Mouse (Mus musculus): ENCODE results near the gene Myrf. TPM values are rescaled to one million over a fixed set of nuclear protein-coding genes. Genes with fewer than 3 reads are reported as not detected.

Gene Myrf
- polyA plus RNA-seq, 1 experiment from 2014 or later = 0.22 TPM

GRCm38 (mm10) chr19:10242916-10243315 is 2.4 kb upstream of the Myrf start:
- WGBS = 9% methylated on average over 8 of the region's 8 CpGs
- no peak overlapping the region for H3K9ac ChIP-seq
- H3K27me3 ChIP-seq = peaks cover 22% of the 10 kb centered on the region
- no peak overlapping the region for H3K4me2 ChIP-seq
- H3K4me1 ChIP-seq = peaks cover 6% of the 10 kb centered on the region; the same call in 1 of the 2 replicates
- no peak overlapping the region for H3K27ac ChIP-seq
- no peaks in the 10 kb centered on the region for H3K36me3 ChIP-seq (ENCODE audit: poor library complexity, severe bottlenecking)
- ATAC-seq = no peak
- no peak overlapping the region for H3K4me3 ChIP-seq
- no peaks in the 10 kb centered on the region for H3K9me3 ChIP-seq (replicated peaks)

DNA sequence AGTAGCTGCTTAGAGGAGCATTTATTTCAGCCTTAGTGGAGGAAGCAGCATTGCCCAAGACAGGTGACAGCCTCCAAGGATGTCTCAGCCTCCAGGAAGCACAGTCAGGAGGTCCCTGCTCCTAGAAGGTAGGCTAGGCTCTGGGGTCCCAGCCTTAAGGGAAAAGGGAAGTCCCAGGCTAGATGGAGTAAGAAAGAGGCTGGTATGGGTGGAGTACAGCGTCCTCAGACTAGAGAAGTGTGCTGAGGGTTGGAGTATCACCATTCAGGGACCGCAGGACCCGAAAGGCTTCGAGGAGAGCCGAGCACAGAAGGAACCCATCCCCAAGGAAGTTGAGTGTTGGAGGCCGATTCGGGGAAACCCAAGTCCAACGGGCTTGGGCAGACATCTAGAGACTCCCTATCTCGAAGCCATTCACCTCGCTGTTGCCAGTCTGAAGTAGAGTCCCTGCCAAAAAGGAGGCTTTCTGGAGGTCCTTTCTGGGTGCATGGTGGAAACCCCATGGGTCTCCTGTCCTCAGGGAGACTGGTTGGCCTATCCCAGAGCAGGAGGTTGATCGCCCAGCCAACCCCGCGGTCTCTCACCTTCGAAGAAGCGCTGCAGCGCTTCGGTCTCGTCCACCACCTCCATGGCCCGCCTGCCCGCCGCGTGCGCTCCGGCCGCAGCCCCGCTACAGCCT is 434 bp downstream of the Myrf start:
- peak overlapping the region; percentile 79 for H3K4me2 ChIP-seq
- ATAC-seq = no peak; the same call in 1 of the 2 replicates

DNA sequence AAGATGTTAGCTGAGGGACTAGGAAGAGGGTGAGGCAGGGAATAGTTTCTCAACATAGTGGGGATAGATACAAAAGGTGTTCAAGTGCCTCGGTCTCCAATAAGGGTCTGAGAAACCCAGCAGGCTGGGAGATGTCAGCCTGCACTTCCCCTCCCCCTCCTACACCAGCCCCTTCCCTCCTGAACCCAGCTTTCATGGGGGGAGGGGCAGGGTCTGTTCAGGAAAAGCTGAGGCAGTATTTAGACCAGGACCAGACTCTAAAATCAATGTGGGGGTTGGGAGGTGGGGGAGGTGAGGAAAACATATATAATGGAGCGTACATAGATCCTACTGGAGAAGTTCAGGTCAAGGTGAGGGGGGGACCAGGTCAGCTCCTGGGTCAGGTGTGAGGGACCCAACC is 1.1 kb downstream of the Myrf start:
- no peak overlapping the region for H3K27ac ChIP-seq
- H3K4me2 ChIP-seq = no peak overlapping the region
- 47% methylated on average over 2 of the region's 2 CpGs for WGBS
- no peaks in the 10 kb centered on the region for H3K9me3 ChIP-seq (replicated peaks)
- H3K27me3 ChIP-seq = peaks cover 22% of the 10 kb centered on the region
- peaks cover 6% of the 10 kb centered on the region; the same call in 1 of the 2 replicates for H3K4me1 ChIP-seq
- no peak overlapping the region for H3K9ac ChIP-seq
- H3K36me3 ChIP-seq (ENCODE audit: poor library complexity, severe bottlenecking) = no peaks in the 10 kb centered on the region
- ATAC-seq = no peak; the same call in 1 of the 2 replicates
- no peak overlapping the region for H3K4me3 ChIP-seq

More for the DNA sequence above, 434 bp downstream of the Myrf start:
- H3K4me1 ChIP-seq = peaks cover 6% of the 10 kb centered on the region; the same call in 1 of the 2 replicates
- 4% methylated on average over 22 of the region's 26 CpGs for WGBS
- no peaks in the 10 kb centered on the region for H3K36me3 ChIP-seq (ENCODE audit: poor library complexity, severe bottlenecking)
- H3K9me3 ChIP-seq (replicated peaks) = no peaks in the 10 kb centered on the region
- H3K9ac ChIP-seq = peak overlapping the region; percentile 67
- peaks cover 22% of the 10 kb centered on the region for H3K27me3 ChIP-seq
- no peak overlapping the region for H3K27ac ChIP-seq
- H3K4me3 ChIP-seq = peak overlapping the region; percentile 44

DNA sequence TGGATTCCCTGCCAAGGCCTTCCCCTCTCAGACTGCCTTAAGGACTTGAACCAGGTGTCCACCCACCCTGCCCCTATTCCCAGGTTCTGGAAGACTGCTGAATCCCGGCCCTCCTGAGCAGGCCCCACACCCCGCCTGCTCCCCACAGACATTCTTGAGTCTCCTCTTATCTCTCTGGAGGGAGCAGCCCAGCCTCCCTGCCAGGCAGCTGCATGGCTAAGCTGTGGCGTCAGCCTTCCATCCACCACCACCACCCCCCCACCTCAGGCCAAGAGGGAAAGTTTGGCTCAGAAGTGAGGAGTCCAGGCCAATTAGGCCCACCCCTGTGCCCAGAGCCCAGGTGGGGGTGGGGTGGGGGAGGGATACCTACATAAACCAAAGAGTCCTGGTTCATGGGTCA is 2.1 kb downstream of the Myrf start:
- Histone ChIP-seq H3K4me2 (no peak overlapping the region), H3K4me3 (no peak overlapping the region), H3K4me1 (peaks cover 6% of the 10 kb centered on the region; the same call in 1 of the 2 replicates), H3K27ac (no peak overlapping the region), H3K27me3 (peaks cover 22% of the 10 kb centered on the region), H3K9me3 (replicated peaks) (no peaks in the 10 kb centered on the region), H3K9ac (no peak overlapping the region), H3K36me3 (ENCODE audit: poor library complexity, severe bottlenecking) (no peaks in the 10 kb centered on the region)
- 65% methylated on average over 3 of the region's 3 CpGs for WGBS
- no peak for ATAC-seq

DNA sequence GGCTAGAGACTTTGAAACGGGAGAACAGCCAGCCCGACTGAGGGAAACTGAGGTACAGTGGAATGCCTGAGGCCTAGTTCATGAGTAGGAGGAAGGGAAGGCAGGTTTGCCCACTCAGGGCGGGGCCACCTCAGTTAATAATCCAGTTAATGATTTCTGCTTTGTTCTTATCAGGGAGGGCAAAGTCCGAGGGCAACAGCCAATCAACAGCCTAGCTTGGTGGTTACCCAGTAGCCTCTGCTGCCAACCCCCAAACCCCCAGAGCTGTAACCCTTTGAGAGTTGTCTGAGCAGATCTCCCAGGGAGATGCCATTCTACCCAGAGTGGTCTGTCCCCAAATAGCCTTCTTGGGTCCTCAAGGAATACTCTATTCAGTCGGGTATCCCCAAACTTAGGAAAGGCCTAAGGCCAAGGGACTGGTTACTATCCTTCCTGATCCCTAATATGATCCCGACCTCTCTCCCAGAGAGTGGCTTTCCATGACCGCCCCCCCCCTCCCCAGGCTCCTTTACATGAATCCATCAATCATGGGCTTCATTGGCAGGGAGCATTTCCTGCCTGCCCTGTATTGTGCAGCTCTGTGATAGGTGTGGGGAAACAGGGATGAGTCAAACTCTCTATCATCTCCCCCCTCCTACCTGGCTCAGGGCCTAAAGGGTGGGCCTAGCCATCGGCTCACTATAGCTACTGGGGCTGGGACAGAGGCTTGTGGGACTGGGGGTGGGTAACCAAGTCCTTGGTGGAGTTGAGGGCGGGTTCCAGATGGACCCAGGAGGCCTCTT is 4.6 kb downstream of the Myrf start:
- Histone ChIP-seq H3K27ac (no peak overlapping the region), H3K4me1 (peaks cover 6% of the 10 kb centered on the region; the same call in 1 of the 2 replicates), H3K9ac (no peak overlapping the region), H3K4me3 (no peak overlapping the region), H3K4me2 (no peak overlapping the region), H3K36me3 (ENCODE audit: poor library complexity, severe bottlenecking) (no peaks in the 10 kb centered on the region), H3K9me3 (replicated peaks) (no peaks in the 10 kb centered on the region), H3K27me3 (peaks cover 29% of the 10 kb centered on the region)
- no peak for ATAC-seq
- 88% methylated on average over 9 of the region's 9 CpGs for WGBS

DNA sequence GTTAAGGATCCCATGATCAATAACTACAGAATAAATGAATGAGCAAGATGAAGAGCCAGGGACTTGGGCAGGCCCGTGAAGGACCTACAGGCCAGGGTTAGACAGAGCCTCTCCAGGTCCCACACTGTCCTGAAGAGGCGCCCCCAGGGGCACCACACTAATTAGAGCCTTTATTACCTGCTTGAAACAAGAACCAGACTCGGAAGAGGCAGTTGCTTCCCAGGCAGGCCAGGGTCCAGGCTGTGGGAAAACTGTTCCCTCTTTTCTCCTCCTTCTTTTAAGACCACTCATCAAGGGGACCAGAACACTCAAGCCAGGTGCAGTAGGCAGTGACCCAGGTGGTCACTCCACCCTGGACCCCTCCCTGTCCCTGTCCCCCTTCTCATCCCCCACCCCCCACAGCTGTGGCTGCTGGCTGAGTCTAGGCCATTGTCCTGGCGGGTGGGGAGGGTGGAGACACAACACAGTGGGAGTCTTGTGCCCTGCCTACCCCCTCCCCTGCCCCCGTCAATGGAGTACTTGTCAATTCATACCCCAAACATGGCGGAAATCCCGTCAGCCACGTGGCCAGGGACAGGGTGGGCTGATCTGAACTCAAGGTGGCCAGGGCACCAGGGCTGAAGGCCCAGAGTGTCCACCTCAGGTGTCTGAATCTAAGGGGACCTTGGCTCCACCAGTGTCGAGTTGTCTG is 8.1 kb downstream of the Myrf start:
- WGBS = 26% methylated on average over 9 of the region's 9 CpGs
- ATAC-seq = no peak
- Histone ChIP-seq H3K27ac (no peak overlapping the region), H3K27me3 (peaks cover 15% of the 10 kb centered on the region), H3K4me2 (no peak overlapping the region), H3K9ac (no peak overlapping the region), H3K9me3 (replicated peaks) (no peaks in the 10 kb centered on the region; the same call in 1 of the 2 replicates), H3K4me3 (no peak overlapping the region), H3K36me3 (ENCODE audit: poor library complexity, severe bottlenecking) (no peaks in the 10 kb centered on the region), H3K4me1 (no peaks in the 10 kb centered on the region)

DNA sequence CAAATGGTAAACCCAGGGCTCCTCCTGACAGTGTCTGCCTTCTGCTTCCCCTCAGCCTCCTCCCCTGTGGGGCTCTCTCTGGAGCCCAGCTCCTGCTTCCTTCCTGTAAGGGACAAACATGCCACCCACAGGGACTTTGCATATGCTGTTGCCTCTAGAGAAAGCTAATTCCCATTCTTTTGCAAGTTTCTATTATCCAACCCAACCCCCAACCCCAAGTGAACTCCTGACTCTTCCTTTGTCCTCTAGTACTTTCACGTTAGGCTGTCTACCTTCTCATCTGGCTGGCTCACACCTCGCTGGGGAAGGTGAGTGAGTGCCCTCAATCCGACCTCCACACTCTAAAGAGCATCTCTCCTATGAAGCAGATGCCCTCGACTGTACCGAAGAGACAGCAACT is 8.7 kb downstream of the Myrf start:
- H3K9ac ChIP-seq = no peak overlapping the region
- peaks cover 15% of the 10 kb centered on the region for H3K27me3 ChIP-seq
- no peak overlapping the region for H3K4me2 ChIP-seq
- H3K9me3 ChIP-seq (replicated peaks) = no peaks in the 10 kb centered on the region; the same call in 1 of the 2 replicates
- ATAC-seq = no peak
- no peaks in the 10 kb centered on the region for H3K4me1 ChIP-seq
- H3K36me3 ChIP-seq (ENCODE audit: poor library complexity, severe bottlenecking) = no peaks in the 10 kb centered on the region
- H3K4me3 ChIP-seq = no peak overlapping the region
- WGBS = 8% methylated on average over 5 of the region's 5 CpGs
- no peak overlapping the region for H3K27ac ChIP-seq

GRCm38 (mm10) chr19:10231016-10231415 is 9.5 kb downstream of the Myrf start:
- H3K4me2 ChIP-seq = no peak overlapping the region
- ATAC-seq = no peak
- H3K9ac ChIP-seq = no peak overlapping the region
- 7% methylated on average over 7 of the region's 7 CpGs for WGBS
- no peak overlapping the region for H3K27ac ChIP-seq
- H3K4me3 ChIP-seq = no peak overlapping the region
- no peaks in the 10 kb centered on the region for H3K4me1 ChIP-seq
- no peaks in the 10 kb centered on the region for H3K36me3 ChIP-seq (ENCODE audit: poor library complexity, severe bottlenecking)
- H3K9me3 ChIP-seq (replicated peaks) = no peaks in the 10 kb centered on the region; the same call in 1 of the 2 replicates
- peaks cover 15% of the 10 kb centered on the region for H3K27me3 ChIP-seq

DNA sequence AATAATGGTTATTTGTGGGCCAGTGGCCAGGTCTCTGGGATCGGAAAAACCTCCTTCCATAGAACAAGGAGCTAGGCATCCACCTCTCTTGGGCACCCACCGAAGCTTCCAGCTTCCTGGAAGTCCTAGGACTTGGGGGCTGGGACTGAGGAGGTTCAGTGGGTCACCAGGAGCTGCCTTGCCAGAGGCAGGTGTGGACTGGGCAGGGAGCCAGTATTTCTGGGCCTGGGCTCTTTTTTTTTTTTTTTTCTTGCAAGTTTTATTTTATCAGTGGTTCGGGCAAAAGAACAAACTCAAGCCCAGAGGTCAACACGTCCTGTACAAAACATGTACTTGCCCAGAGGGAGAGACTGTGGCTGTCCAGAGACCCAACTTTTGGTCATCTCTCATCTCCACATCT is 14.8 kb downstream of the Myrf start:
- WGBS = 92% methylated on average over 4 of the region's 4 CpGs
- no peak overlapping the region for H3K27ac ChIP-seq
- H3K27me3 ChIP-seq = no peaks in the 10 kb centered on the region
- no peaks in the 10 kb centered on the region for H3K36me3 ChIP-seq (ENCODE audit: poor library complexity, severe bottlenecking)
- H3K4me2 ChIP-seq = no peak overlapping the region
- no peak overlapping the region for H3K9ac ChIP-seq
- H3K9me3 ChIP-seq (replicated peaks) = no peaks in the 10 kb centered on the region; the same call in 1 of the 2 replicates
- H3K4me3 ChIP-seq = no peak overlapping the region
- ATAC-seq = no peak
- peaks cover 11% of the 10 kb centered on the region; the same call in 1 of the 2 replicates for H3K4me1 ChIP-seq

DNA sequence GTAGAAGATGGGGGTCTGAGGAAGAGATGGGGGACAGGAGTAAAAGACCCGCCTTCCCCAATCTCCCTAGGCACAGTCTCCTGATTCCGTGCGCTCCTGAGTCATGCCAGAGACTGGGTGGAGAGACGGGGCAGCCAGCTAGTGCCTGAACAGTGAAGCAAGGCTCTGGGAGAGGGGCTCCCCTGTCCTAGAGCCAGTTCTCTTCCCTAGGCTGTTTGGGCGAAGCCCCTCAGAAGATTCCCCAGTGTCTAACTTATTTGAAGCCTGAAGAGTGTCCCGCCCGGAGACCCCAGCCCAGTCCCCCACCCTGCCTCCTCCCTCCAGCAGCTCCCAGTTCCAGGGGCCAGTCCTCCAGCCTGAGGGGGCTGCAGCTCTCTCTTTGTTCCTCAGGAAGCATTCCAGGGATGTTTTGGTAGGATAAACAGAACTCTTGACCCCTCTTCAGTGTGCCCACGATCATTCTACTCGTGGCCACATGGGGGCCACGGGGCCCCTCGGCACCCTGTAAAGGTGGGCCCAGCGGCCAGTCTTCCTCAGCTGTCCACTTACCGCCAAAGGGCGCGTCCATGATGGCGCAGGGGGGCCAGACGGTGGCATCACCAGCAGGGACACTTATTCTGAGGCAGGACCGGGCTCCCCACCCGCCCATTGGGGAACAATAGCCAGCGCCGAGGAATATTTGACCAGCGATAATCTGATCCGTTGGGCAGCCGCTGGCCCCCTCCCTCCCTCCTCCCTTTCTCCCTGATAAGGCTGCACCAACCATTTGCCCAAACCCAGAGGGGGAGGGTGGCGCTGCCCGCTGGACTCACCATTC is 15.7 kb downstream of the Myrf start:
- no peak overlapping the region for H3K27ac ChIP-seq
- no peaks in the 10 kb centered on the region; the same call in 1 of the 2 replicates for H3K9me3 ChIP-seq (replicated peaks)
- H3K9ac ChIP-seq = no peak overlapping the region
- ATAC-seq = no peak
- no peak overlapping the region for H3K4me3 ChIP-seq
- H3K4me1 ChIP-seq = peaks cover 11% of the 10 kb centered on the region; the same call in 1 of the 2 replicates
- peak overlapping the region; percentile 39 for H3K4me2 ChIP-seq
- WGBS = 30% methylated on average over 26 of the region's 26 CpGs
- H3K36me3 ChIP-seq (ENCODE audit: poor library complexity, severe bottlenecking) = no peaks in the 10 kb centered on the region
- H3K27me3 ChIP-seq = no peaks in the 10 kb centered on the region

GRCm38 (mm10) chr19:10223561-10223960 is 17.0 kb downstream of the Myrf start:
- H3K4me1 ChIP-seq = peaks cover 11% of the 10 kb centered on the region; the same call in 1 of the 2 replicates
- H3K27me3 ChIP-seq = no peaks in the 10 kb centered on the region
- no peak for ATAC-seq
- H3K4me3 ChIP-seq = no peak overlapping the region
- WGBS = 69% methylated on average over 4 of the region's 4 CpGs
- H3K9ac ChIP-seq = no peak overlapping the region
- no peaks in the 10 kb centered on the region for H3K9me3 ChIP-seq (replicated peaks)
- no peak overlapping the region for H3K4me2 ChIP-seq
- no peak overlapping the region for H3K27ac ChIP-seq
- no peaks in the 10 kb centered on the region for H3K36me3 ChIP-seq (ENCODE audit: poor library complexity, severe bottlenecking)
